Mouse (Mus musculus): ENCODE measurements around the gene Gm3854.

Gene Gm3854

GRCm38 (mm10) chr7:6386995-6387394 lies 43.4 kb downstream of the Gm3854 start:
- DNase-seq (ENCODE audit: low spot score in 2 of 2) = no peak

- no peak for DNase-seq (ENCODE audit: low spot score in 2 of 2)
Observed at GRCm38 (mm10) chr7:6388971-6389370, 45.4 kb downstream of the Gm3854 start.

GRCm38 (mm10) chr7:6389449-6389848 lies 45.9 kb downstream of the Gm3854 start:
- DNase-seq (ENCODE audit: low spot score in 2 of 2) = no peak

GRCm38 (mm10) chr7:6397996-6398975 lies 54.7 kb downstream of the Gm3854 start, which contains the start of gene Smim17:
Gene Smim17 (plus strand): TSS chr7:6398715.
- DNase-seq (ENCODE audit: low spot score in 2 of 2) = peak; percentile 54 to 73
